Mouse (Mus musculus) midbrain, embryonic 10.5 days (tissue): ENCODE results near the gene Golt1b. TPM values are rescaled to one million over a fixed set of nuclear protein-coding genes. Genes with fewer than 3 reads are reported as not detected.
"Not testable (repeated sequence)": the region's sequence is repeated elsewhere in the genome, so short reads cannot be mapped to it uniquely, and the experiment has no call there.

ENCODE experiments used
- DNase-seq: peaks from one replicate; pipeline ENCODE4 v3.0.0-alpha.2; 2017; ENCODE audit warnings: low spot score
- H3K27ac ChIP-seq: fragments of 300-500 bp; sonication (generic); replicated peaks from 2 replicates; pipeline ENCODE4 v1.5.1; 2016; ENCODE audit warnings: mild to moderate bottlenecking
- H3K27me3 ChIP-seq: fragments of 300-500 bp; sonication (generic); 2 replicates; pipeline ENCODE4 v1.6.1; 2016; ENCODE audit warnings: low read depth, mild to moderate bottlenecking; ENCODE audit not compliant: poor library complexity, severe bottlenecking
- H3K36me3 ChIP-seq: fragments of 300-500 bp; sonication (generic); 2 replicates; pipeline ENCODE4 v1.6.1; 2016; ENCODE audit warnings: mild to moderate bottlenecking, moderate library complexity
- H3K4me1 ChIP-seq: fragments of 300-500 bp; sonication (generic); 2 replicates; pipeline ENCODE4 v1.6.1; 2016
- H3K4me3 ChIP-seq: fragments of 300-500 bp; sonication (generic); 2 replicates; pipeline ENCODE4 v1.5.1; 2016; ENCODE audit warnings: mild to moderate bottlenecking, moderate library complexity
- H3K9me3 ChIP-seq: fragments of 300-500 bp; sonication (generic); replicated peaks from 2 replicates; pipeline ENCODE4 v1.6.1; 2016; ENCODE audit warnings: mild to moderate bottlenecking
- WGBS: fragments of 180-500 bp; shearing (Covaris S2); methylation state at CpG from one replicate; pipeline ENCODE4 v1.1.7; 2016; 5-methylcytosine and 5-hydroxymethylcytosine counted together
- polyA plus RNA-seq: library from polyadenylated mRNA; unstranded; fragments of >200 nt; fragmentation: Nextera tagmentation; extraction: Ambion mirVana; gene quantifications from 2 replicates; pipeline ENCODE4 v1.2.1, GENCODE M21; 2016

Gene Golt1b
- polyA plus RNA-seq, result 124 and 125 TPM in 2 replicates

GRCm38 (mm10) chr6:142387011-142387754, at the start of gene Golt1b, which contains the start of gene Recql:
Gene Golt1b, plus strand, starts transcription at chr6:142387221.
Gene Recql, minus strand, starts transcription at chr6:142387087.
- Histone ChIP-seq H3K27me3 (no peaks in the 10 kb centered on the region), H3K4me3 (peak within 1 kb of the TSS; percentile 99), H3K27ac (peak within 1 kb of the TSS; percentile 91), H3K9me3 (no peaks in the 10 kb centered on the region), H3K36me3 (0 out of 2 replicates have a peak, but pooled peaks cover 4% of the 10 kb centered on the region), H3K4me1 (peaks cover 21% of the 10 kb centered on the region)
- DNase-seq, result peak; percentile 98
- under 1% methylated on average over 87 of the region's 87 CpGs for WGBS

- H3K27ac ChIP-seq, result no peak overlapping the region
- H3K4me1 ChIP-seq, result no peaks in the 10 kb centered on the region
- no peaks in the 10 kb centered on the region for H3K36me3 ChIP-seq
- no peak for DNase-seq
- H3K9me3 ChIP-seq, result no peaks in the 10 kb centered on the region
- H3K4me3 ChIP-seq, result no peak overlapping the region
- H3K27me3 ChIP-seq, result no peaks in the 10 kb centered on the region
- 84% methylated on average over 2 of the region's 2 CpGs for WGBS
Measured at GRCm38 (mm10) chr6:142338961-142339360, 48.1 kb upstream of the Golt1b start.

GRCm38 (mm10) chr6:142339576-142339975, 47.4 kb upstream of the Golt1b start:
- H3K27me3 ChIP-seq, result no peaks in the 10 kb centered on the region
- WGBS, result 49% methylated on average over 2 of the region's 2 CpGs
- H3K4me3 ChIP-seq, result no peak overlapping the region

GRCm38 (mm10) chr6:142343561-142343960, 43.5 kb upstream of the Golt1b start:
- Histone ChIP-seq H3K36me3 (peaks cover 7% of the 10 kb centered on the region), H3K4me1 (peaks cover 12% of the 10 kb centered on the region), H3K9me3 (no peaks in the 10 kb centered on the region), H3K4me3 (no peak overlapping the region), H3K27ac (no peak overlapping the region), H3K27me3 (no peaks in the 10 kb centered on the region)
- 68% methylated on average over 2 of the region's 2 CpGs for WGBS
- peak; percentile 44 for DNase-seq

More at GRCm38 (mm10) chr6:142339576-142339975, 47.4 kb upstream of the Golt1b start:
- Histone ChIP-seq H3K36me3 (no peaks in the 10 kb centered on the region), H3K4me1 (no peaks in the 10 kb centered on the region), H3K27ac (no peak overlapping the region), H3K9me3 (no peaks in the 10 kb centered on the region)
- DNase-seq, result no peak

DNA sequence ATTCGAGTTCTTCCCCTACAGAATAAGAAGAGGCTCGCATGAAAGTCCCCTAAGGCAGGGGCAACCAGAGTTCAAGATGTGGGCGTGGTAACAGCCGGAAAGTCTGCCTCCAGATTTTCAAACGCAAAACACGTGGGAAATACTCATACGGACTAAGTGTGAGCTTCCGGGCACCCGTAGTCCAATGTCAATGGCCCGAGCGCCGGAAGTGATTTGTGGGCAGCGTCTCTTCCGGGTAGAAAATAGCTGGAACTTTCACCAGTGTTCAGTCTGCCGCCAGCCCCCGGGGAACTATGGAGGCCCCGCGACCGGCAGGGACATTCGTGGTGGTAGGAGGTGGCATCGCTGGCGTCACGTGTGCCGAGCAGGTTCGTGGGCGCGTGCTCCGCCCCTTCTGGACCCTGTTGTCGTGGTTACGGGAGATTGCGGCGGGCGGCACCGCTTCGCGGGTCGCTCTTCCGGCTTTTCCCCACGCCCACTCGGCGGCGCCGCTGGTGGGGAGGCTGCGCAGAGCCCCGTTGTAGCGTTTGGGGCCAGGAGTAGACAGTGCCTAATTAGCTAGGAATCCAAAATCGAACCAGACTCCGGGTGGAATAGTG, 41.5 kb upstream of the Golt1b start, which contains the start of gene Pyroxd1:
TSS of gene Pyroxd1 (plus strand) at position 215 of the 599 bp plus-strand sequence.
- Histone ChIP-seq H3K9me3 (no peaks in the 10 kb centered on the region), H3K36me3 (peaks cover 25% of the 10 kb centered on the region), H3K27ac (peak within 1 kb of the TSS; percentile 87), H3K4me3 (peak within 1 kb of the TSS; percentile 73), H3K27me3 (no peaks in the 10 kb centered on the region), H3K4me1 (peaks cover 12% of the 10 kb centered on the region)
- WGBS, result 1% methylated on average over 48 of the region's 48 CpGs
- peak; percentile 89 for DNase-seq

- DNase-seq, result no peak
- H3K9me3 ChIP-seq, result no peaks in the 10 kb centered on the region
- peaks cover 12% of the 10 kb centered on the region for H3K4me1 ChIP-seq
- peak overlapping the region; percentile 73 for H3K4me3 ChIP-seq
- peak overlapping the region; percentile 87 for H3K27ac ChIP-seq
- H3K36me3 ChIP-seq, result peaks cover 34% of the 10 kb centered on the region
- WGBS, result 71% methylated on average over 12 of the region's 12 CpGs
- no peaks in the 10 kb centered on the region for H3K27me3 ChIP-seq
Measured at GRCm38 (mm10) chr6:142346181-142347110, 40.6 kb upstream of the Golt1b start.

GRCm38 (mm10) chr6:142347431-142348385, 39.3 kb upstream of the Golt1b start:
- H3K4me1 ChIP-seq, result peaks cover 12% of the 10 kb centered on the region
- H3K27ac ChIP-seq, result no peak overlapping the region
- H3K27me3 ChIP-seq, result no peaks in the 10 kb centered on the region
- no peaks in the 10 kb centered on the region for H3K9me3 ChIP-seq
- H3K36me3 ChIP-seq, result peaks cover 46% of the 10 kb centered on the region
- H3K4me3 ChIP-seq, result no peak overlapping the region
- 90% methylated on average over 11 of the region's 11 CpGs for WGBS
- DNase-seq, result no peak

- WGBS, result 94% methylated on average over 3 of the region's 3 CpGs
- not testable (repeated sequence) for H3K9me3 ChIP-seq, H3K27ac ChIP-seq, H3K4me3 ChIP-seq, H3K27me3 ChIP-seq, H3K4me1 ChIP-seq, DNase-seq
- H3K36me3 ChIP-seq, result peaks cover 84% of the 10 kb centered on the region
Measured at GRCm38 (mm10) chr6:142352099-142352498, 34.9 kb upstream of the Golt1b start.

GRCm38 (mm10) chr6:142357106-142357505, 29.9 kb upstream of the Golt1b start:
- H3K9me3 ChIP-seq, result no peaks in the 10 kb centered on the region
- no peak overlapping the region for H3K4me3 ChIP-seq
- no peak overlapping the region for H3K27ac ChIP-seq
- WGBS, result 79% methylated on average over 7 of the region's 7 CpGs
- no peak for DNase-seq
- no peaks in the 10 kb centered on the region for H3K4me1 ChIP-seq
- peaks cover 93% of the 10 kb centered on the region for H3K36me3 ChIP-seq
- no peaks in the 10 kb centered on the region for H3K27me3 ChIP-seq

- Histone ChIP-seq H3K27ac (no peak overlapping the region), H3K4me3 (no peak overlapping the region)
- WGBS, result 94% methylated on average over 6 of the region's 6 CpGs
Measured at GRCm38 (mm10) chr6:142362036-142362435, 25.0 kb upstream of the Golt1b start.

GRCm38 (mm10) chr6:142363019-142363576, 23.9 kb upstream of the Golt1b start:
- H3K4me3 ChIP-seq, result no peak overlapping the region
- no peak for DNase-seq
- WGBS, result 81% methylated on average over 9 of the region's 9 CpGs
- no peaks in the 10 kb centered on the region for H3K9me3 ChIP-seq
- H3K27me3 ChIP-seq, result no peaks in the 10 kb centered on the region
- no peak overlapping the region for H3K27ac ChIP-seq
- no peaks in the 10 kb centered on the region for H3K4me1 ChIP-seq
- peaks cover 97% of the 10 kb centered on the region for H3K36me3 ChIP-seq

More at GRCm38 (mm10) chr6:142362036-142362435, 25.0 kb upstream of the Golt1b start:
- Histone ChIP-seq H3K27me3 (no peaks in the 10 kb centered on the region), H3K4me1 (no peaks in the 10 kb centered on the region), H3K9me3 (no peaks in the 10 kb centered on the region), H3K36me3 (peaks cover 97% of the 10 kb centered on the region)
- DNase-seq, result no peak
